15 mouse cellular contexts compared by ENCODE assay signal in the genomic region with DNA sequence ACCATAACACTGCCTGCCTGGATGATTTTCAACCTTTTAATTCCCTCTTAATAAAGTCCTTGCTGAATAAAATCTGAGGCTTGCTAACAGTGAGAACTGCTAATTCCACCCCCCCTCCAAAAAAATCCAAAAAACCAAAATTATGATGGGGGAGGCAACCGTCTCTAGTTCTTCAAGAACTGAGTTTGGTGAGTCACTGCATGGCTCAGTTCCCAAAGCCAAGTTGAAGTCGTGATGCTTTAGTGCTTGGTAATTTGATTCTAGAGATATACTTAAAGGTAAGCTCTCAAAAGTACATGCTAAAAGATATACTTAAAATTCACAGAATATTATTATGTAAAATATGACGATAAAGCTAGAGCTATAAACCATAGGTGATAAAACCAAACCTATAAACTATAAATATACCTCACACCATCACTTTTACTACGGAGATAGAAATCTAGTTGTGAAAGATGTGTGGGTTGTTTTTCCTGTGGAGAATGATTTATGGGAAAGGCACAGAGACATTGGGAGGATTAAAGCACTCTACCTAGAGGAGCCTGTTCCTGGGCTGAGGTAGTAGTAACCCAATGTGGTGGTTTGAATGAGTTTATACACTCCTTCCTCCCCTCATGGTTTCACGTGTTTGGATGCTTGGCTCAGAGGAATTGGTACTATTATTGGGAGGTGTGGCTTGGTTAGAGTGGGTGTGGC. TPM values are rescaled to one million over a fixed set of nuclear protein-coding genes. Genes with fewer than 3 reads are reported as not detected.
DNase-seq lines count a peak whose midpoint lies in the region.
"Had no signal": no experiment of that assay in that cellular context is flagged by ENCODE, and none has a peak within 500 bp of the region (broad histone marks: within the 10 kb centered on the region; RNA-seq: fewer than 3 reads in every experiment).

No protein-coding gene starts in this region.

- intact Hi-C loops in left cerebral cortex, postnatal 25 days (cut with DNase I) = no loop called here
- intact Hi-C loops in left cerebral cortex, postnatal 10 days (cut with DNase I) = no loop called here
- intact Hi-C loops in left cerebral cortex, postnatal 36 days (cut with DNase I) = no loop called here
- intact Hi-C loops in gastrocnemius, postnatal 36 days (cut with DNase I) = no loop called here

- peak; percentile 36 to 63 for DNase-seq in frontal cortex, postnatal 36 days (ENCODE audit: low spot score in 2 of 2)
- no peak for DNase-seq in frontal cortex, postnatal 25 days (ENCODE audit: low spot score in 2 of 2)
- DNase-seq in left cerebral cortex, postnatal 25 days (ENCODE audit: low spot score in 2 of 2) = peak; percentile 9 to 85
- no peak for DNase-seq in left cerebral cortex, postnatal 10 days (ENCODE audit: extremely low spot score in 1 of 2, low spot score in 2 of 2)
- DNase-seq in NIH3T3 (ENCODE audit: low read depth) = peak; percentile 8
- peak; percentile 32 for DNase-seq in left cerebral cortex, postnatal 36 days (ENCODE audit: low spot score in 2 of 2)
- DNase-seq in gastrocnemius, postnatal 36 days = no peak
- DNase-seq: adrenal gland, adult 2 months; adrenal gland, postnatal 25 days; cerebellum, adult 2 months; cerebellum, postnatal 10 days; forebrain, postnatal 0 days; heart, postnatal 36 days had no signal

RNA-seq across cellular contexts. Expression of a gene that starts 18.2 kb away (rescaled TPM):
- 10 to 100 TPM; 27.3 to 28.2 TPM for total RNA-seq in left cerebral cortex, postnatal 25 days (2021)
- 10 to 100 TPM; 19.6 to 23.7 TPM for total RNA-seq in left cerebral cortex, postnatal 10 days (2021)
- total RNA-seq in left cerebral cortex, postnatal 36 days (2021) = 10 to 100 TPM; 22.6 to 30.0 TPM
- total RNA-seq in gastrocnemius, postnatal 36 days (2021) = 10 to 100 TPM; 47.5 to 55.1 TPM
- total RNA-seq: CH12.LX had no signal

RNA-seq across cellular contexts. Expression of a gene that starts 27.6 kb away (rescaled TPM):
- 100 to 1,000 TPM in 1 of 2 experiments, 10 to 100 TPM in 1; 72.9 to 102 TPM for total RNA-seq in left cerebral cortex, postnatal 25 days (2021)
- total RNA-seq in left cerebral cortex, postnatal 10 days (2021) = 100 to 1,000 TPM; 348 to 421 TPM
- total RNA-seq in left cerebral cortex, postnatal 36 days (2021) = 10 to 100 TPM; 44.4 to 50.3 TPM
- total RNA-seq in gastrocnemius, postnatal 36 days (2021) = not detected
- total RNA-seq: CH12.LX; gastrocnemius, adult 8-10 months had no signal

Comparison
In these comparisons a context has a peak if more than half of its experiments do, and no peak if none do; other contexts are left out.
1. DNase-seq: peak in frontal cortex, postnatal 36 days (2 of 2), left cerebral cortex, postnatal 25 days (2 of 2), NIH3T3 (single experiment) and left cerebral cortex, postnatal 36 days (2 of 2); none in frontal cortex, postnatal 25 days (0 of 2), left cerebral cortex, postnatal 10 days (0 of 2) and gastrocnemius, postnatal 36 days (0 of 2).
2. RNA of a gene that starts 27.6 kb away (total RNA-seq): 348 to 421 TPM in left cerebral cortex, postnatal 10 days, 72.9 to 102 TPM in left cerebral cortex, postnatal 25 days and 44.4 to 50.3 TPM in left cerebral cortex, postnatal 36 days; not detected in gastrocnemius, postnatal 36 days; every median in the first group is over 10 times any median in the second.